11 mouse cellular contexts compared by ENCODE assay signal in the genomic region with DNA sequence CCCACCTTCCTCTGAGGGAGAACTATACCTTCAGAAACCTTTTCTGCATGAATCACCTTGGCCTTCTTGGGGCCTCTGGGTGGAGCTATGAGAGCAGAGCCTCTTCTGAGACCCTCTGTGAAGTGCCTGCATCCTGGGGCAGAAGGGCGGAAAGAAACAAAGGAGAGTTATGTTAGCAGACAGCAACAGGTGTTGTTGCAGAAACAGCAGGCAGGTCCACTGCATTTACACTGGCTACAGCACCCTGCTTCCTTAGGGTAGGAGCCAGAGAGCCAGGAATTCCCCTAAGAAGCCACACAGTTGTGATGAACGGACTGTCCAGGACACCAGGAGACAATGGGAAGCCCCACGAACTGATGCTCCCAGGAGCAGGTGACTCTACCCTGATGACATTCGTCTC. TPM values are rescaled to one million over a fixed set of nuclear protein-coding genes. Genes with fewer than 3 reads are reported as not detected.
DNase-seq lines count a peak whose midpoint lies in the region; ATAC-seq lines count a peak whose summit lies in the region.
"Had no signal": no experiment of that assay in that cellular context is flagged by ENCODE, and none has a peak within 500 bp of the region (broad histone marks: within the 10 kb centered on the region; RNA-seq: fewer than 3 reads in every experiment).

No protein-coding gene starts in this region.

- H3K27me3 ChIP-seq in heart, embryonic 14.5 days (ENCODE audit: control insufficient read depth, insufficient read depth, low read length), result peaks cover 34% of the 10 kb centered on the region
- H3K27me3 ChIP-seq in neural tube, embryonic 11.5 days (ENCODE audit: control insufficient read depth, insufficient read depth, low read length), result peaks cover 5% of the 10 kb centered on the region; the same call in 1 of the 2 replicates
- H3K27me3 ChIP-seq in midbrain, embryonic 13.5 days, result peaks cover 7% of the 10 kb centered on the region; the same call in 1 of the 2 replicates

- no peak overlapping the region; the same call in 1 of the 2 replicates for H3K9ac ChIP-seq in heart, embryonic 14.5 days (ENCODE audit: low read length)
- H3K9ac ChIP-seq in neural tube, embryonic 11.5 days (ENCODE audit: low read length), result no peak overlapping the region
- peak overlapping the region; percentile 92; the same call in 1 of the 2 replicates for H3K9ac ChIP-seq in midbrain, embryonic 13.5 days (replicated peaks)

- H3K4me1 ChIP-seq in heart, embryonic 14.5 days (ENCODE audit: control insufficient read depth in 2 of 2, insufficient read depth in 2 of 2, low read length in 2 of 2), result peaks cover 14 to 19% of the 10 kb centered on the region in 2 experiments
- peaks cover 12% of the 10 kb centered on the region for H3K4me1 ChIP-seq in neural tube, embryonic 11.5 days (ENCODE audit: control insufficient read depth, insufficient read depth, low read length)
- H3K4me1 ChIP-seq in midbrain, embryonic 13.5 days (replicated peaks), result peaks cover 39% of the 10 kb centered on the region

- intact Hi-C loops in heart, postnatal 10 days (cut with DNase I), result no loop called here

- DNase-seq in heart, postnatal 10 days, result no peak
- DNase-seq in neural tube, embryonic 11.5 days (ENCODE audit: low spot score), result no peak
- no peak for DNase-seq in neural tube, embryonic 10.5 days (ENCODE audit: extremely low spot score, low spot score)
- no peak for DNase-seq in cerebellum, postnatal 25 days
- DNase-seq in kidney, adult 8-10 months, result no peak
- DNase-seq: cerebellum, adult 11 months; gastrocnemius, postnatal 36 days; kidney, adult 2 months had no signal

- H3K4me3 ChIP-seq in heart, embryonic 14.5 days (ENCODE audit: control insufficient read depth in 1 of 2, insufficient read depth in 1 of 2, low read depth in 1 of 2, low read length in 2 of 2), result peak overlapping the region in 1 of 2 experiments; percentile 74; a peak in 1 of 4 replicates
- no peak overlapping the region for H3K4me3 ChIP-seq in neural tube, embryonic 11.5 days (ENCODE audit: low read depth, low read length)
- peak overlapping the region; percentile 81 for H3K4me3 ChIP-seq in midbrain, embryonic 13.5 days (replicated peaks)

- ATAC-seq in heart, embryonic 14.5 days (ENCODE audit: insufficient number of reproducible peaks, insufficient read depth, low FRiP score, low read depth), result no peak
- no peak for ATAC-seq in neural tube, embryonic 11.5 days (ENCODE audit: insufficient read depth, low FRiP score, low TSS enrichment)
- no peak for ATAC-seq in midbrain, embryonic 13.5 days
- ATAC-seq in megakaryocyte progenitor cell, adult 5-6 weeks (replicated peaks; ENCODE audit: poor library complexity), result no peak

- WGBS in heart, embryonic 14.5 days, result 80% methylated on average over 4 of the region's 4 CpGs
- 66% methylated on average over 4 of the region's 4 CpGs for WGBS in neural tube, embryonic 11.5 days
- WGBS in midbrain, embryonic 13.5 days, result 75% methylated on average over 4 of the region's 4 CpGs

- peaks cover 4% of the 10 kb centered on the region; the same call in 1 of the 2 replicates for H3K36me3 ChIP-seq in heart, embryonic 14.5 days (ENCODE audit: control insufficient read depth, insufficient read depth, low read length)
- H3K36me3 ChIP-seq in neural tube, embryonic 11.5 days (ENCODE audit: control insufficient read depth, insufficient read depth, low read length), result no peaks in the 10 kb centered on the region
- peaks cover 6% of the 10 kb centered on the region; the same call in 1 of the 2 replicates for H3K36me3 ChIP-seq in midbrain, embryonic 13.5 days

- no peaks in the 10 kb centered on the region for H3K9me3 ChIP-seq in heart, embryonic 14.5 days (ENCODE audit: control insufficient read depth, low read length)
- no peaks in the 10 kb centered on the region for H3K9me3 ChIP-seq in neural tube, embryonic 11.5 days (ENCODE audit: control insufficient read depth, low read length)
- no peaks in the 10 kb centered on the region for H3K9me3 ChIP-seq in midbrain, embryonic 13.5 days

- peak overlapping the region; percentile 96 for H3K4me2 ChIP-seq in heart, embryonic 14.5 days (ENCODE audit: low read length)
- H3K4me2 ChIP-seq in neural tube, embryonic 11.5 days (ENCODE audit: low read depth), result peak overlapping the region; percentile 97; the same call in 1 of the 2 replicates
- peak overlapping the region; percentile 61 for H3K4me2 ChIP-seq in midbrain, embryonic 13.5 days (replicated peaks)

- H3K27ac ChIP-seq in heart, embryonic 14.5 days (replicated peaks in 1 of 2; ENCODE audit: control insufficient read depth in 1 of 2, insufficient read depth in 1 of 2, low read depth in 2 of 2, low read length in 2 of 2), result peak overlapping the region in 1 of 2 experiments; percentile 84; a peak in 1 of 4 replicates
- H3K27ac ChIP-seq in neural tube, embryonic 11.5 days (ENCODE audit: low read depth, low read length), result no peak overlapping the region
- H3K27ac ChIP-seq in midbrain, embryonic 13.5 days, result peak overlapping the region; percentile 97

RNA-seq across cellular contexts. Expression of a gene that starts 1.0 kb away (rescaled TPM):
- polyA plus RNA-seq in heart, embryonic 14.5 days (2014; fragmentation: Nextera tagmentation; extraction: Ambion mirVana), result 7.7 and 8.7 TPM in 2 replicates
- total RNA-seq in heart, postnatal 10 days (2021), result 10 to 100 TPM; 11.2 to 14.7 TPM
- 25.5 and 28.2 TPM in 2 replicates for polyA plus RNA-seq in neural tube, embryonic 11.5 days (2014; fragmentation: Nextera tagmentation; extraction: Ambion mirVana)
- polyA plus RNA-seq in midbrain, embryonic 13.5 days (2015; fragmentation: Nextera tagmentation; extraction: Ambion mirVana), result 32.9 and 38.0 TPM in 2 replicates
- 2.0 and 3.4 TPM in 2 replicates for total RNA-seq in megakaryocyte progenitor cell, adult 5-6 weeks (2015)
- 2.5 and 6.3 TPM in 2 replicates for total RNA-seq in megakaryocyte progenitor cell, adult 5-6 weeks (2017)
